Mouse (Mus musculus) layer of hippocampus, postnatal 10 days (tissue): ENCODE measurements around the gene Olfr901. TPM values are rescaled to one million over a fixed set of nuclear protein-coding genes. Genes with fewer than 3 reads are reported as not detected.
"Not testable (repeated sequence)": the region's sequence is repeated elsewhere in the genome, so short reads cannot be mapped to it uniquely, and the experiment has no call there.

Source experiments
- DNase-seq, 2 experiments: peaks; one replicate each; pipeline ENCODE4 v3.0.0; 2021; ENCODE audit warnings: low spot score in 2 of 2
- long read RNA-seq: library from polyadenylated mRNA; stranded (forward); transcript quantifications from one replicate; pipeline ENCODE4 v2.0.0, GENCODE M21; 2023
- total RNA-seq, 2 experiments: library from RNA; stranded (reverse); gene quantifications; 2 replicates each; pipeline ENCODE4 v1.2.3; 2021

Olfr901 gene
- total RNA-seq, result not detected
- long read RNA-seq, result 0 reads

DNA sequence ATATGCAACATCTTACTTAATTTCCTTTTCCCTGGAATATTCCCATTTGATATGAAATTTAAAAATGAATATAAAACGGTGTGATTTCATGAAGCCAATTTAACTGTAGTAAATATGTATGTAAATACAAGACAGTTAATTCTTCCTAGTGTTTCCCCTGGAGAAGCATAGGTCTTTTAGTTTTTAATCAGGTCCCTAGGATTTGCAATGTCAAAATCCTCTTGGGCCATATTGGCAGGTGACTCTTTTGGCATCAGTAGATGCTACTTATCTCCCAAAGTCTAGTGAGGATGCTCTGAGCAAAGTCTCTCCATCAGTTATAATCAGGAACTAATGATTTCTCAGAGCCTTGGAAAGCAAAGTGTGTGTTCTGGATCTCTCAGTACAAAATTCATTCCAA, at the start of gene Olfr901:
Olfr901 (plus strand) TSS at position 301 of the 400 bp plus-strand sequence.
- DNase-seq, result no peak

DNA sequence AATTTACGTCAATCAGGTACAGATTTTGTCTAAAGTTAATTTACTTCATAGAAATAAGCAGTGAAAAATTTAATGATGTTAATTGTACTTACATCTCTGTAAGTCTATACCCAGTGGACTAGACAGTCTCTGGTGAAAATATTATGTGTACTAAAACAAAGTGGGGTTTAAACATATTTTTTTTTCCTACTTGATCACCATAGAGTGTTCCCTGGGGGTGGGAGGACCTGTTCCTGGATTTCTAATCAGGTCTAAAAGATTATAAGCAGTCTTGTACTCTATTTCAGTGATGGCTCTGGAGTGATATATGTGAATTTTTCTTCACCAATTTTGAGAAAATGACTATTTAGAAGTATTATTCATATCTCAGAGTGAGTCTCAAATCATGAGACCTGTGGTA, 27.9 kb upstream of the Olfr901 start, which contains the start of gene Olfr147:
Olfr147 (plus strand) TSS at position 301 of the 400 bp plus-strand sequence.
- no peak for DNase-seq

DNA sequence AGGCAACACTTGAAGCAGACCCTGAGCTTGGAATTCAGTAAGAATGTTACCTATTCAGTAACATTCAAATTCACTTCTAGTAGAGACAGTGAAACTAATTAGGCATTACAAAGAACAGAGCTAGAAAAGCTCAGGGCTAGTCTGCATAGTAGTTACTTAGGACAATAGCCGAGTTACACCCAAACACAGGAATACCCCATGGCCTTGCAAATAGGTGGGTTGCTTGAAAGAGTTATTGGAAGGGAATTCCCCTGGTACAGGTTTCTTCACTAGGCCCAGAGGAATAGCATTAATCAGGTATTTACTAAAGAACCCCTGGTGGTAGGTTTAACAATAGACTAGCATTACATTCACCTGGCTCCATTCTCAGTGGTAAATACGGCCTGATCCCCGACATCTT, 21.8 kb upstream of the Olfr901 start:
- not testable (repeated sequence) for DNase-seq

DNA sequence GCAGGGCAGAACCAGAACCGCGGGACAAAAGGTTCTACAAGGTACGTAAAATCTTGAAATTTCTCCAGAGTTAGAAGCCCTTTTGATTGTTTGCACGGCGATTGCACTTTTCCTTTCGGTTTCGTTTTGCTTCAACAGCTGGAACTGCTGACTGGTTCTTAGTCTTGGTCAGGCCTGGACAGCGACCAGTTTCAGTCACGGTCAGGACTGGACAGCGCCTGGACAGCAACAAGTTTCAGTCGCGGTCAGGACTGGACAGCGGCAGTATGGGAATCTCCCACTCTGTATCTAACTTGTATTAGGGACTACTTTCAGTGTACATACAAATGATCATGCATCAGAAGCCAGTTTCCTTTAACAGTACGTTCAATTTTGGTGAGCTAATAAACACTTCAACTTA, 15.8 kb upstream of the Olfr901 start:
- not testable (repeated sequence) for DNase-seq

DNA sequence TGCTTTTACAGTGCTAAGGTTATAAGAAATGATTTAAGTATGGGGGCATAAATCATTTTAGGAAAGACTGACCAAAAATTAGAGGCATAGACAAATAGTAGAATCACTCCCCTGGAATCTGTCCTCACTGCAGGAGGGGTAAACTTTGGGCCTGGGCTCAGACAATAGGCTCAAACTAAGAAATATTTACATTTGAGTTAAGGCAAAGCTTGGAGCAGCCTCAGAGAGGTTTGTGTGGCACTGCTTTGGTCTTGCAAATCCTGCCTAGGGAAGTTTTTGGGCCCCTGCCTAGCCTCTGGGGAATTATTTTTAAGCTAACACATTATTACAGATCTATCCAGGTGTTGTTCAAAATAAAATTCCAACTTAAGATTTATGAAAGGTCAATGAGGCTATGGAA, 5.5 kb upstream of the Olfr901 start:
- DNase-seq, result no peak

DNA sequence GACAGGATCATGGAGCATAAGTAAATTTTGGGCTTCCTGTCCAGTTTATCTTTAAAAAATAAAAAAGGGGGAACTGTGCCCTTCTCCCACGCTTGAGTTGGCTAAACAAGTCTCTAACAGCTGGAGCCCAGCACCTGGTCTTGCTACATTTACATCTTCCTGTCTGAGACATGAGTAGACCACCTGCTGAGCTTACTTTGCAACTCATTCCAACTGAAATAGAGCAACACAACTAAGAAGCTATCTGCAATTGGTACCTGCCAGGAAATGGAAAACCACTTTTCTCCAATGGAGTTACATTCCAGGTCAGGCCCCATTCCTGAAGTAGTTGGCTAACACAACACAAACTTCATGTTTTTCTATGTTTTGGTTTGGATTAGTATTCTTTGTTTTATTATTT, 2.2 kb upstream of the Olfr901 start:
- DNase-seq, result no peak

DNA sequence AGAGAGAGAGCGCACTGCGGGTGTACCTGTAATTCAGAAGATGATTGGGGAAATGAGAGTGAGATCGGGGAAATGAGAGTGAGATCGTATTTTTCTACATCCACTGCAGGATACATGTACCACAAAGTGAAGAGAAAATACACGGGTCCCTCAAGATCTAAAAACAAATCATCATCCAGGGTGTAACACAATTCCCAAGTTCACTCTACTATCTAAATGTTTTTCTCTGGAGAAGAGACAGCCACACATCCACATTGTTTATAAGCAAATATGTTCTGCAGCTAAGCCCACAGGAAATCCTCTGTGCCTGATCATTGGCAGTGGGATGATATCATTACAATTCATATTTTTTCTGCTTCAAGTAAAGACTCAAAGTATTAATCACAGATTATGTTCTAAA, 18.1 kb downstream of the Olfr901 start, which contains the start of gene Olfr902:
Olfr902 (plus strand) TSS at position 301 of the 400 bp plus-strand sequence.
- no peak for DNase-seq

DNA sequence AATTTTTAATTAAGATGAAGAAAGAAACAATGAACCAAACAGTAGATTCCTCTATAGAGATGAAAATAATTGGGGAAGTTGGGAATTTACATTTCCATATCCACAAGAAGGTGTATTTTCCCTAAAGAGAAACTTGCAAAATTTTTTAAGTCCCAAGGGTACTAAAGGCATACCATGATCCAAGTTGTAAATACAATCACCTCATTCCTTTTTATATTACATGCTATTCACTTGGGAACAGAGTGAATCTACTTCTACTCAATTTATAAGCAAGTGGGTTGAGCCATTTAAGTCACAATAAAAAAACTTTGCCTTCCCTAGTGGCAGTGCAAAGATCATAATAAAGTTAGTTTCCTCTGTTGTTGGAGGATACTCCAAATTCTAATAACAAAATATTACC, 33.6 kb downstream of the Olfr901 start, which contains the start of gene Olfr904:
Olfr904 (plus strand) TSS at position 301 of the 400 bp plus-strand sequence.
- DNase-seq, result no peak

DNA sequence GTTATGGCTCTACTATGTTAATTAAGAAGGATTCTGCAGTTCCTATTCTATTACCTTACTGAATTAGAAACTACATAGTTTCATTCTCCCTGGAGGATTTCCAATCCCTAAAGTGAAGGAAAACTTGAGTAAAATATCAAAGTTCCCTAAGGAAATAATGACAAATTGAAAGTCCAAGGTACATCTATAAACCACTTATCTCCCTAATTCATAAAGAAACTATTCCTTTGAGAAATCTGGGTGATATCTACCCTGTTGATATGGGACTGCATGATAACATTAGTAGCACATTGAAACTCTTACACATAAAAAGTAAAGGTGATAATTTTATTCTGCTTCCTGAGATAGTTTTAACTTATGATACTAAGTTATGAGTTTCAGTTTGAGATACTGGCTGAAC, 41.6 kb downstream of the Olfr901 start, which contains the start of gene Olfr905:
Olfr905 (plus strand) TSS at position 301 of the 400 bp plus-strand sequence.
- no peak for DNase-seq

Other genes with a start within 250 kb of the Olfr901 start
- gene Olfr891, start 248.6 kb upstream of the Olfr901 start, total RNA-seq, result not detected
- not detected for gene Olfr893, start 221.1 kb upstream of the Olfr901 start, total RNA-seq
- gene Olfr894, start 211.4 kb upstream of the Olfr901 start, total RNA-seq, result not detected
- gene Olfr143, start 176.7 kb upstream of the Olfr901 start, total RNA-seq, result not detected
- gene Olfr895, start 161.6 kb upstream of the Olfr901 start, total RNA-seq, result not detected
- gene Olfr896-ps1, start 138.3 kb upstream of the Olfr901 start, total RNA-seq, result not detected
- not detected for gene Olfr25, start 100.4 kb upstream of the Olfr901 start, total RNA-seq
- gene Olfr898, start 81.0 kb upstream of the Olfr901 start, total RNA-seq, result not detected
- gene Olfr250, start 62.6 kb upstream of the Olfr901 start, total RNA-seq, result not detected
- gene Olfr251, start 52.4 kb upstream of the Olfr901 start, total RNA-seq, result not detected
- gene Olfr147, start 27.8 kb upstream of the Olfr901 start, total RNA-seq, result not detected
- gene Olfr902, start 18.2 kb downstream of the Olfr901 start, total RNA-seq, result not detected
- not detected for gene Olfr904, start 33.7 kb downstream of the Olfr901 start, total RNA-seq
- gene Olfr905, start 41.7 kb downstream of the Olfr901 start, total RNA-seq, result under 1 TPM in 1 of 2 experiments, not detected in 1; 0.07 TPM
- gene Olfr906, start 57.6 kb downstream of the Olfr901 start, total RNA-seq, result not detected
- not detected for gene Olfr907, start 66.3 kb downstream of the Olfr901 start, total RNA-seq
- gene Olfr911-ps1, start 92.1 kb downstream of the Olfr901 start, total RNA-seq, result not detected
- gene Olfr910, start 108.4 kb downstream of the Olfr901 start, total RNA-seq, result not detected
- gene Olfr912, start 150.7 kb downstream of the Olfr901 start, total RNA-seq, result not detected
- gene Olfr913, start 163.3 kb downstream of the Olfr901 start, total RNA-seq, result not detected
- gene Olfr914, start 175.6 kb downstream of the Olfr901 start, total RNA-seq, result not detected
- not detected for gene Olfr916, start 230.4 kb downstream of the Olfr901 start, total RNA-seq
- gene Olfr917, start 236.4 kb downstream of the Olfr901 start, total RNA-seq, result not detected
- not detected for gene Olfr918, start 245.1 kb downstream of the Olfr901 start, total RNA-seq